Mouse (Mus musculus) forebrain, postnatal 0 days (tissue): ENCODE data around the gene Tspan13. TPM values are rescaled to one million over a fixed set of nuclear protein-coding genes. Genes with fewer than 3 reads are reported as not detected.

Experiments used
- ATAC-seq: fragments of 200-750 bp; cut with Nextera tagmentation; 2 replicates; pipeline ENCODE4 v1.8.0; 2017; ENCODE audit warnings: mild to moderate bottlenecking, moderate library complexity
- DNase-seq: peaks from one replicate; pipeline ENCODE4 v3.0.0-alpha.2; 2015
- H3K27ac ChIP-seq: fragments of 300-500 bp; sonication (generic); 2 replicates; pipeline ENCODE4 v1.5.1; 2014; ENCODE audit warnings: low read depth, mild to moderate bottlenecking, antibody characterized with exemption, low read length, moderate library complexity, mixed read lengths
- H3K27me3 ChIP-seq: fragments of 300-500 bp; sonication (generic); 2 replicates; pipeline ENCODE4 v1.6.1; 2014; ENCODE audit warnings: mild to moderate bottlenecking, low read length, mixed read lengths; ENCODE audit not compliant: insufficient read depth
- H3K36me3 ChIP-seq: fragments of 300-500 bp; sonication (generic); 2 replicates; pipeline ENCODE4 v1.6.1; 2014; ENCODE audit warnings: mild to moderate bottlenecking, moderate library complexity; ENCODE audit not compliant: insufficient read depth
- H3K4me1 ChIP-seq: fragments of 300-500 bp; sonication (generic); 2 replicates; pipeline ENCODE4 v1.6.1; 2014; ENCODE audit warnings: antibody characterized with exemption; ENCODE audit not compliant: insufficient read depth
- H3K4me2 ChIP-seq: fragments of 300-500 bp; sonication (generic); 2 replicates; pipeline ENCODE4 v1.6.1; 2014; ENCODE audit warnings: low read depth, mild to moderate bottlenecking, moderate library complexity
- H3K4me3 ChIP-seq: fragments of 300-500 bp; sonication (generic); 2 replicates; pipeline ENCODE4 v1.5.1; 2014; ENCODE audit warnings: low read depth, low read length, mixed read lengths
- H3K9ac ChIP-seq: fragments of 300-500 bp; sonication (generic); 2 replicates; pipeline ENCODE4 v1.6.1; 2014; ENCODE audit warnings: mild to moderate bottlenecking
- H3K9me3 ChIP-seq: fragments of 300-500 bp; sonication (generic); 2 replicates; pipeline ENCODE4 v1.6.1; 2016; ENCODE audit warnings: low read length
- CTCF ChIP-seq: sonication (generic); IDR thresholded peaks from 2 replicates; pipeline ENCODE4 v1.5.1; 2016; ENCODE audit warnings: antibody characterized with exemption, control low read depth, low read depth
- WGBS: fragments of 180-500 bp; shearing (Covaris S2); extraction: QIAGEN DNeasy Blood & Tissue Kit; methylation state at CpG from one replicate; pipeline ENCODE4 v1.1.7; 2014; 5-methylcytosine and 5-hydroxymethylcytosine counted together
- polyA plus RNA-seq: library from polyadenylated mRNA; unstranded; fragments of >200 nt; fragmentation: Nextera tagmentation; extraction: Ambion mirVana; gene quantifications from 2 replicates; pipeline ENCODE4 v1.2.1, GENCODE M21; 2015
- total RNA-seq: library from RNA; depleted of rRNA; stranded (reverse); fragments of >200 nt; gene quantifications from 2 replicates; pipeline ENCODE4 v1.2.3, GENCODE M21; 2014

Gene Tspan13
- total and polyA plus RNA-seq, 2 experiments from 2014 or later, result 300 to 428 TPM

DNA sequence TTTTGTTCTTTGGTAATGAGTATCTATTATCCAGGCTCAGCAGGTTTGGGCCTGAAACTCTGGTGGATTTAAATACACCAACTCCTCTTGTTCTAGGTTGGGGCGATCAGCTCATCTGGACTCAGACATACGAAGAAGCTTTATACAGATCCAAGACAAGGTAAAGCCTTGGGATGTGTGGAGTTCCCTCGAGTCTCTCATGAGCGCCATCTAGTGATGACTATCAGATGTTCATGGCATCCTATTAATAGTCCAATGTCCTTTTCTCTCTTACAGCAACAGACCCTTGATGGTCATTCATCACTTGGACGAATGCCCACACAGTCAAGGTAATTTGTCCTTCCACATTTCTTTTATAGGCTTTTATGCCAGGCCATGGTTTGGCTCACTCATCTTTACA lies 46.5 kb downstream of the Tspan13 start:
- no peaks in the 10 kb centered on the region for H3K9me3 ChIP-seq
- DNase-seq (peak; percentile 30), ATAC-seq (no peak)
- no peak overlapping the region for H3K4me3 ChIP-seq
- no peak overlapping the region for H3K27ac ChIP-seq
- TF ChIP-seq CTCF, result peak; percentile 38; the same call in 1 of the 2 replicates
- no peaks in the 10 kb centered on the region for H3K36me3 ChIP-seq
- no peaks in the 10 kb centered on the region for H3K4me1 ChIP-seq
- H3K9ac ChIP-seq, result no peak overlapping the region
- no peaks in the 10 kb centered on the region for H3K27me3 ChIP-seq
- no peak overlapping the region for H3K4me2 ChIP-seq
- 29% methylated on average over 5 of the region's 5 CpGs for whole genome bisulfite sequencing

DNA sequence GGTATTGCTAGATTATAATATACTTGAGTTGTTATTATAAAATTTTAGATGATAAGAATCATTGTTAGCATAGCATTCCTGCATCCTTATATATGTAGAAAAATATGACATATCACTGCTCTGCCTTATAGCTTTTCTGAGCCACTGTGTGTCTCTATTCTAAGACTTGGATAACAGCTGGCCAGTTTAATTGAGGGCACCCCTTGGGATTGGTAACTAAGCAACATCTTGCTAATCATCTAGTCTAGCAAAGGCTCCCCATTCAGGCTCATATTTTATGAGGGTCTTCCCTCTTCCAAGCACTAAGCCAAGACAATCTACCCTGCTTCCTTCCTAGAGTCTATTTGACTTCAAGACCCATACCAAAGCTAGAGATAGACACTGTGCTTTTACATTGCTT lies 48.2 kb downstream of the Tspan13 start:
- no peak overlapping the region for H3K4me2 ChIP-seq
- no peak overlapping the region for H3K9ac ChIP-seq
- H3K27me3 ChIP-seq, result no peaks in the 10 kb centered on the region
- DNase-seq (no peak), ATAC-seq (no peak)
- no peaks in the 10 kb centered on the region for H3K4me1 ChIP-seq
- no peaks in the 10 kb centered on the region for H3K36me3 ChIP-seq
- no peaks in the 10 kb centered on the region for H3K9me3 ChIP-seq
- H3K4me3 ChIP-seq, result no peak overlapping the region
- TF ChIP-seq CTCF, result no peak
- H3K27ac ChIP-seq, result no peak overlapping the region

DNA sequence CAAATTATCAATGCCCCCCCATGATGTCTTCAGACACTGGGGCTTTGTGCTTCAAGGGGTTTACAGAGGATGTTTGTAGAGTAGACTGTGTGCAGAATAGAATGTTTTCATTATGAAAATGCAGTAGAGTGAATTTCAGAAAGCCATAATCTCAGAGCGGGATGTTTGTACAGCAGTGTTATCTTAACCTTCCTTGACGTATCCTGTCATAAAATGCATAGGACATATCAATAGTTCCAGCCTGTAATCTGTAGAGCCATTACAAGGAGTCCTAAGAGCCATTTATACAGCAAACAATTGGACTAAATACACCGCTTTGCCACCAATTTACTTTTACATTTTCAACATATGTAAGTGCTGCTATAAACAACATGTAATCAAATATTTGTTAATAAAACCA lies 48.7 kb downstream of the Tspan13 start:
- Histone ChIP-seq H3K27me3 (no peaks in the 10 kb centered on the region), H3K4me1 (no peaks in the 10 kb centered on the region), H3K36me3 (no peaks in the 10 kb centered on the region), H3K4me3 (no peak overlapping the region), H3K4me2 (no peak overlapping the region), H3K9me3 (no peaks in the 10 kb centered on the region), H3K27ac (no peak overlapping the region), H3K9ac (no peak overlapping the region)
- ATAC-seq (no peak), DNase-seq (no peak)
- WGBS, result 87% methylated on average over 3 of the region's 3 CpGs
- TF ChIP-seq CTCF, result no peak

DNA sequence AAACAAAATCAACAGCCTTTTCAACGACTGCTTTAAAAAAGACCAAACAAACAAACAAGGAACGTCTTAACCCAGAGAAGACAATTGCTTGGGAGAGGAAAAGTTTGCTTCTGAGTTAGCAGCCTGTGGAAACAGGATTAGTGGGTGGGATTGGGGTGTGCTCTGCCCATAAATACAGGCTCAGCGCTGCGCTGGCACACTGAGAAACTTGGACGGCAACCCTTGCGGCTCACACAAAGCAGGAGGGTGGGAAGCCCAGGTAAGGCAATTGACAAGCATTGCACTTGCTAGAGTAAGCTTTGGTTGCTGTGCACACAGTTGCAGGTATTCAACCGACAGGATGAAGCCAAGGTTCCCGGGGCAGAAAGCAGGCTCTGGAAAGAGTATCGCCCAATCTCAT lies 49.6 kb downstream of the Tspan13 start, which contains the start of gene Agr2:
Agr2 (plus strand) TSS at position 197 of the 400 bp plus-strand sequence.
- Histone ChIP-seq H3K4me3 (no peak within 1 kb of the TSS), H3K4me1 (no peaks in the 10 kb centered on the region), H3K9ac (no peak within 1 kb of the TSS), H3K4me2 (no peak within 1 kb of the TSS), H3K36me3 (no peaks in the 10 kb centered on the region), H3K27ac (no peak within 1 kb of the TSS), H3K27me3 (no peaks in the 10 kb centered on the region), H3K9me3 (no peaks in the 10 kb centered on the region)
- DNase-seq (no peak), ATAC-seq (no peak)
- 58% methylated on average over 9 of the region's 9 CpGs for WGBS
- no peak for TF ChIP-seq CTCF

DNA sequence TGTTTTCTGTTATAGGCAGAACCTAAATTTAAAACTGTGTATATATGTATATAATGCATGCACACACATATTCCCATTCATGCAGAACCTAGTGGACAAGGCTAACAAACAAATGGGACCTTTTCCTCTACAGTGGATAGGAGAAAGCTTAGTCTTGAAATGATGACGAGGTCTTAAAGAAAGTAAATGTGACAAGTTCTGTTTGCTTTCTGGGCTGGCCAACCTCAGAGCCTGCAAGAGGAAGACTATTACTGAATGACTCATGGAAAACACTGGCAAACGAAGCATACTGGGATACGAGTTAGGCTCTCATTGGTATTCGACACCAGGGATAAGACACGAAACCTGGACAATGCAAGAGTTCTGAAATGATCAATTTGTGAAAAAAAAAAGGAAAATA lies 57.6 kb downstream of the Tspan13 start:
- ATAC-seq, result no peak
- Histone ChIP-seq H3K4me2 (no peak overlapping the region), H3K9me3 (no peaks in the 10 kb centered on the region), H3K4me1 (no peaks in the 10 kb centered on the region), H3K27ac (no peak overlapping the region), H3K27me3 (no peaks in the 10 kb centered on the region), H3K36me3 (no peaks in the 10 kb centered on the region), H3K4me3 (no peak overlapping the region), H3K9ac (no peak overlapping the region)
- 81% methylated on average over 5 of the region's 5 CpGs for WGBS
- DNase-seq, result no peak
- TF ChIP-seq CTCF, result no peak

DNA sequence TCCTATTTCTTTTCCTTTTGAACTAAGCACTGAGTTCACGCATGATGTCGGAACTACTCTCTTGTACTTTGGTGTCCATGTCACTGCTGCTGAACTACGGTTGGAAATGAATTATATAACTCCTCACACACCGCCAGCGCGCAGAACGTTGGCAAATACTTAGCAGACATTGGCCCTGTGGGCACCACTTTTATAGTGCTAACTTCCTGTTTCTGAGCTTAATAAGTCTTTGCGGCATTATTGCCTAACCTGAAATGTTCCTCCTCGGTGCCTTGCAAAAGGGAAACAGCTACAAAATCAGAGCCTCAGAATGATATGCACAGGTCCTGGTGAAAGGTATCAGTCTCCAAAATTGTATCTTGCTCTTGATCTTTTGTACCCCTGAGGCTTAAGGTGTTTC lies 58.8 kb downstream of the Tspan13 start:
- no peak for TF ChIP-seq CTCF
- H3K27me3 ChIP-seq, result no peaks in the 10 kb centered on the region
- WGBS, result 98% methylated on average over 9 of the region's 9 CpGs

DNA sequence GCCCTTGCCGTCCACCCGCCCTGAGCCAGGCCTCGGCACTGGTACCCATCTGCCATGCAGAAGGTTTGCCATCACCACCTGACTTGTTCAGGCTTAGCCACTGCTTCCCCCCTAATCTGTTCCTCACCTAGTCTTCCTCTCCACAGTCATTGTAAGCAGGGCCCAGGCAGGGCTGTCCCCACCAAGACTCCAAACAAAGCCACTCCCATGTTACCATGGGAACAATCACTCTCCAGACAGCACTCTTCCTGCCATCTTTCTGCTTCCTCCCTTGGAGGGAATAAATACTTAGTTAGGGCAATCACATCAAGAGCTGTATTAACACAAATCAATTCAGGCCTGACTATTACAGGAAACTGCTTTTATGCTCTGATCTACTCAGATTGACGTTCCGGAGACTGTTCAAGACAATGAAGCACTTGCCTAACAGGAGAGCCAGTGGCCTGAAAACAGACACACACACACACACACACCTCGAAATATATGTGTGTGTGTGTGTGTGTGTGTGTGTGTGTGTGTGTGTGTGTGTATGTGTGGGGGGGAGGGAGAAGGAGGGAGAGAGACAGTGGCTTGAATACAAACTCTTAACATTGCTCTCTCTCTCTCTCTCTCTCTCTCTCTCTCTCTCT lies 60.5 kb downstream of the Tspan13 start:
- no peak for TF ChIP-seq CTCF
- no peaks in the 10 kb centered on the region for H3K9me3 ChIP-seq
- H3K27ac ChIP-seq, result no peak overlapping the region
- ATAC-seq (peak; percentile 90), DNase-seq (peak; percentile 42)
- H3K4me2 ChIP-seq, result no peak overlapping the region
- WGBS, result 32% methylated on average over 6 of the region's 6 CpGs
- H3K9ac ChIP-seq, result no peak overlapping the region
- H3K4me1 ChIP-seq, result no peaks in the 10 kb centered on the region
- no peak overlapping the region for H3K4me3 ChIP-seq
- H3K27me3 ChIP-seq, result no peaks in the 10 kb centered on the region
- H3K36me3 ChIP-seq, result no peaks in the 10 kb centered on the region

More for the DNA sequence above, 58.8 kb downstream of the Tspan13 start:
- H3K27ac ChIP-seq, result no peak overlapping the region
- no peak overlapping the region for H3K4me3 ChIP-seq
- DNase-seq (no peak), ATAC-seq (no peak)
- no peaks in the 10 kb centered on the region for H3K4me1 ChIP-seq
- H3K4me2 ChIP-seq, result no peak overlapping the region
- no peaks in the 10 kb centered on the region for H3K36me3 ChIP-seq
- no peaks in the 10 kb centered on the region for H3K9me3 ChIP-seq
- H3K9ac ChIP-seq, result no peak overlapping the region

DNA sequence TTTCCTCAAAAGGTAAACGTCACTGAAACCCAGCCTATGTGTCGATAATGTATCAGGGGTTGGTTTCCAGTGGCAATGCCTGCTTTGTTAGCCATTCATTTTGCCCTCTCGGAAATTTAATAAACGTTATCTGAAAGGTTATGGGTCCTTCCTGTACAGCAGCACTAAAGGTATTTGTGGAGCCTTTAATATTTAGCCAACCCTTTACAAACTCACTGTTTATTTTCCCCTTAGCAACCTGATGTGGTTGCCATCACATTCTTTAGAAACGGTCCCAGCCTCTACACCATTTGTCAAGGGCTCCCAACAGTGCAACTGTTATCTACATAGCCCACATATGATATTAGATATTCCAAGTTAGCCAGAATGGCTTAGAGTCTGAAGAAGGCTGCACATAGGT lies 62.7 kb downstream of the Tspan13 start:
- WGBS, result 89% methylated on average over 5 of the region's 5 CpGs
- Histone ChIP-seq H3K27me3 (no peaks in the 10 kb centered on the region), H3K4me1 (no peaks in the 10 kb centered on the region), H3K27ac (no peak overlapping the region), H3K4me3 (no peak overlapping the region), H3K9ac (no peak overlapping the region), H3K9me3 (no peaks in the 10 kb centered on the region), H3K36me3 (no peaks in the 10 kb centered on the region), H3K4me2 (no peak overlapping the region)
- no peak for ATAC-seq
- DNase-seq, result no peak
- TF ChIP-seq CTCF, result no peak
